Mouse (Mus musculus): ENCODE results near the gene Ghrh. TPM values are rescaled to one million over a fixed set of nuclear protein-coding genes. Genes with fewer than 3 reads are reported as not detected.

Gene Ghrh
- polyA plus RNA-seq, 2 experiments, result 0.56 to 0.65 TPM

DNA sequence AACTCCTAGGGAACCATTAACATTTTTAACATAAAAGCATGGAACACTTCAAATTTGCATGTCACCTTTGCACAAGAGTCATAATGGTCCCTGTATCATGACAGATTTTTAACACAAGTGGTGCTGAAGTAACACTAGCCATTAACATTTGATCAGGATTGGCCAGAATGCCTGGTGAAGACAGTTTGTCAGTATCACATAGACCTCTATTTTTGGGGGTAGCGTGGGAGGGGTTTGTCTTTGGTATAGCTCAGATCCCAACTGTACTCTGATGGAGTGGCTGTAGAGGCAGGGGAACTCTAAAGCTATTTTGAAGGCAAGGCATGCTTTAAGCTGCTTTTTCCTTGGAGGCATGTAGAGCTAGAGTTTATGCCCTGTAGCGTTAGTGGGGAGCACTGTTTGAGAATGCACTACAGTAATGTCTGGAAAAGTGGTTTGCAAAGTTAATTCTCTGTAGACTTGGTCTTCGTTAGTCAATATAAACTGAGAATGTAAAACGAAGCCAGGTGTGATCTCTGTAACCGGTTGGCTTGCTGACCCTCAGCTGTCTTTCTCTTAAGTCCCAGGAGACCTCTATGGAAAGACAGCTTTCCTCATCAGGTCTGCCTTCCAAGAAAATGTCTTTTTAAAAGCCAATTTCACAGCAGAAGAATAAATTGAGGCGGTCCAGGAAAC, 36.2 kb downstream of the Ghrh start:
- H3K4me1 ChIP-seq (ENCODE audit: control insufficient read depth, insufficient read depth, low read length), result peaks cover 6% of the 10 kb centered on the region; the same call in 1 of the 2 replicates
- TF ChIP-seq POLR2A (IDR thresholded peaks at IDR 0.05; ENCODE audit: borderline replicate concordance, extremely low read depth, insufficient read depth, insufficient read length), result no peak
- WGBS, result 76% methylated on average over 6 of the region's 6 CpGs
- peak; percentile 41 for DNase-seq (ENCODE audit: low spot score)
- H3K4me3 ChIP-seq (replicated peaks; ENCODE audit: low read length), result no peak overlapping the region
- H3K9ac ChIP-seq (ENCODE audit: low read depth, low read length, severe bottlenecking), result no peak overlapping the region
- no peak overlapping the region for H3K4me2 ChIP-seq (replicated peaks; ENCODE audit: low read depth, low read length, severe bottlenecking)
- ATAC-seq (ENCODE audit: low FRiP score, low read depth), result peak; percentile 56; the same call in 1 of the 2 replicates
- H3K36me3 ChIP-seq (ENCODE audit: control insufficient read depth, insufficient read depth, low read length), result peaks cover 81% of the 10 kb centered on the region
- H3K27me3 ChIP-seq (ENCODE audit: control insufficient read depth, insufficient read depth, low read length), result no peaks in the 10 kb centered on the region
- H3K9me3 ChIP-seq (ENCODE audit: control insufficient read depth, low read length), result no peaks in the 10 kb centered on the region
- no peak overlapping the region for H3K27ac ChIP-seq (replicated peaks; ENCODE audit: low read depth, low read length)

DNA sequence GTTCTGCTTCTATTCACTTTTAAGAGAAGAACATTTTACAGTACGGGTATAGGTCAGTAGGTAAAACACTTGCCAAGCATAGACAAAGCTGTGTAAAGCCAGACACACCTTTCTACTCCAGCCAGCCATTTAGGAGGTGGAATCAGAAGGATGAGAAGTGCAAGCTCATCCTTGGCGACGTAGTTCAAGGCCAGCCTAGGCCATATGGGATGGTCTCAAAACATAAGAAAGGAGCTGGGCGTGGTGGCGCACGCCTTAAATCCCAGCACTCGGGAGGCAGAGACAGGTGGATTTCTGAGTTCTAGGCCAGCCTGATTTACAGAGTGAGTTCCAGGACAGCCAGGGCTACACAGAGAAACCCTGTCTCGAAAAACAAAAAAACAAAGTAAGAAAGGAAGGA, 37.7 kb downstream of the Ghrh start:
- H3K27ac ChIP-seq (replicated peaks; ENCODE audit: low read depth, low read length), result no peak overlapping the region
- H3K9me3 ChIP-seq (ENCODE audit: control insufficient read depth, low read length), result no peaks in the 10 kb centered on the region
- H3K27me3 ChIP-seq (ENCODE audit: control insufficient read depth, insufficient read depth, low read length), result no peaks in the 10 kb centered on the region
- no peak for DNase-seq (ENCODE audit: low spot score)
- no peak overlapping the region for H3K4me2 ChIP-seq (replicated peaks; ENCODE audit: low read depth, low read length, severe bottlenecking)
- ATAC-seq (ENCODE audit: low FRiP score, low read depth), result no peak
- 94% methylated on average over 8 of the region's 8 CpGs for WGBS
- TF ChIP-seq POLR2A (IDR thresholded peaks at IDR 0.05; ENCODE audit: borderline replicate concordance, extremely low read depth, insufficient read depth, insufficient read length), result no peak
- H3K4me3 ChIP-seq (replicated peaks; ENCODE audit: low read length), result no peak overlapping the region
- H3K36me3 ChIP-seq (ENCODE audit: control insufficient read depth, insufficient read depth, low read length), result peaks cover 73% of the 10 kb centered on the region
- peaks cover 12% of the 10 kb centered on the region; the same call in 1 of the 2 replicates for H3K4me1 ChIP-seq (ENCODE audit: control insufficient read depth, insufficient read depth, low read length)
- no peak overlapping the region for H3K9ac ChIP-seq (ENCODE audit: low read depth, low read length, severe bottlenecking)

DNA sequence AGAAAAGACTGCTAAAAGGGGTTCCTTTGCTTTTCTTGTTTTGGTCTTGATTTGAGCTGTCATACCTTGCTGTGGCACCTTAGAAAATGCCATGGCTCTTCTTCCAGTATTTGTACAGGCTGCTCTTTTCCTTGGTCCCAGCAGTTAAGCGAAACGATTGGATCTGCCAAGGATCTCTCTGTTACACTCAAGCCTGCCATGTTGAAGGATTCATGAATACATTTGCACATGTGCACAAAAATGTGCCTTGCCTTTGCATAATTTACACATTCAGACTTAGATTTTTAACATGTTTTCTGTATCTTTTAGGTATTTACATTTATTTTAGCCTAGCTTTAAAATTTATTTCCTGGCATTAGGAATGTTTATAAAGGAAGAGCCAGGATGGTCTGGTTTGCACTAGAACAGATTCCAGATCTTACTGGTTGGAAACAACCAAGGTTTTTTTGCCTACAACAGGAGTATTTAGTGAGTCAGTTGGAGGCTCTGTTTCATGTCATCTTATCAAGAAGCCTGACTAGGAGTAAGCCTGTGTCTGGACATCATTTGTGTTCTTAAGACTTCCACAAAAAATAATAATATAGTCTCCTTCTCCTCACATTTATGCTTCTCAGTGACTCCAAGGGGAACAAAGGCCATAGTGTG, 38.9 kb downstream of the Ghrh start:
- Histone ChIP-seq H3K9me3 (ENCODE audit: control insufficient read depth, low read length) (no peaks in the 10 kb centered on the region), H3K27me3 (ENCODE audit: control insufficient read depth, insufficient read depth, low read length) (no peaks in the 10 kb centered on the region), H3K36me3 (ENCODE audit: control insufficient read depth, insufficient read depth, low read length) (peaks cover 73% of the 10 kb centered on the region), H3K4me2 (replicated peaks; ENCODE audit: low read depth, low read length, severe bottlenecking) (no peak overlapping the region), H3K4me3 (replicated peaks; ENCODE audit: low read length) (no peak overlapping the region), H3K9ac (ENCODE audit: low read depth, low read length, severe bottlenecking) (no peak overlapping the region), H3K27ac (replicated peaks; ENCODE audit: low read depth, low read length) (no peak overlapping the region; the same call in 1 of the 2 replicates), H3K4me1 (ENCODE audit: control insufficient read depth, insufficient read depth, low read length) (peaks cover 12% of the 10 kb centered on the region; the same call in 1 of the 2 replicates)
- no peak for DNase-seq (ENCODE audit: low spot score)
- no peak for TF ChIP-seq POLR2A (IDR thresholded peaks at IDR 0.05; ENCODE audit: borderline replicate concordance, extremely low read depth, insufficient read depth, insufficient read length)
- 94% methylated on average over 2 of the region's 2 CpGs for WGBS
- ATAC-seq (ENCODE audit: low FRiP score, low read depth), result no peak

DNA sequence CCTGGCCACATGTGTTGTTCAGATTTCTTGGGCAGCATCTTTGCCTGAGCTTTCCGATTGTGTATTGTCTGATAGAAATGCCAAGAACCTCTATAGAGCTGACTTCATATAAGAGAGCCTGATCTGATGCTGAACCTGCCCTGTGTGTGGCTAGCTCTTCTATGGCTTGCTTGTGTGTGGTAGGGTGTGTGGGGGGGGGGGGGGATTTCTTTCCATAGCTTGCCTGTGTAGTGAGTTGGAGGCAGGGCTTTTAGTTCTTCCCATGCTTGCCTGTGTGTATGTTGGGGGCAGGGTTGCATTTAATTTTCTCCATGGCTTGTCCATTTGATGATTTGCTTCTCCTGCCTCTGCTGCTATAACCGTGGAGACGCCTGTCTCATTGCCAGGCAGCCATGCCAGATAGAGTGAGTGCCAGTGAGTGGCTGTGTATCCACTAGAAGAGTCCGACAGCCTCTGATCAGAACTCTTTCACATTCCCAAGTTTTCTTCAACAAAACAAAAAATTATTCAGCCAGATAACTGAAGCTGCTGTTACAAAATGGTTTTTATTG, 39.5 kb downstream of the Ghrh start:
- 81% methylated on average over 4 of the region's 4 CpGs for WGBS
- Histone ChIP-seq H3K36me3 (ENCODE audit: control insufficient read depth, insufficient read depth, low read length) (peaks cover 73% of the 10 kb centered on the region), H3K27ac (replicated peaks; ENCODE audit: low read depth, low read length) (peak overlapping the region; percentile 0)

More for the DNA sequence above, 39.5 kb downstream of the Ghrh start:
- Histone ChIP-seq H3K27me3 (ENCODE audit: control insufficient read depth, insufficient read depth, low read length) (no peaks in the 10 kb centered on the region), H3K9me3 (ENCODE audit: control insufficient read depth, low read length) (no peaks in the 10 kb centered on the region), H3K9ac (ENCODE audit: low read depth, low read length, severe bottlenecking) (no peak overlapping the region), H3K4me3 (replicated peaks; ENCODE audit: low read length) (no peak overlapping the region), H3K4me2 (replicated peaks; ENCODE audit: low read depth, low read length, severe bottlenecking) (no peak overlapping the region), H3K4me1 (ENCODE audit: control insufficient read depth, insufficient read depth, low read length) (peaks cover 12% of the 10 kb centered on the region; the same call in 1 of the 2 replicates)
- TF ChIP-seq POLR2A (IDR thresholded peaks at IDR 0.05; ENCODE audit: borderline replicate concordance, extremely low read depth, insufficient read depth, insufficient read length), result no peak
- ATAC-seq (ENCODE audit: low FRiP score, low read depth) (no peak), DNase-seq (ENCODE audit: low spot score) (no peak)

Measured in limb, embryonic 14.5 days (tissue).